Mouse (Mus musculus) neural tube, embryonic 12.5 days (tissue): Measurements from ENCODE around the gene Rxrb. TPM values are rescaled to one million over a fixed set of nuclear protein-coding genes. Genes with fewer than 3 reads are reported as not detected.

Experiments
- ATAC-seq: fragments of 200-750 bp; cut with Nextera tagmentation; 2 replicates; pipeline ENCODE4 v1.8.0; 2017; ENCODE audit warnings: low read depth, mild to moderate bottlenecking, moderate TSS enrichment, moderate library complexity; ENCODE audit not compliant: low FRiP score
- H3K27ac ChIP-seq: fragments of 300-500 bp; sonication (generic); 2 replicates; pipeline ENCODE4 v1.5.1; 2016
- H3K27me3 ChIP-seq: fragments of 300-500 bp; sonication (generic); replicated peaks from 2 replicates; pipeline ENCODE4 v1.6.1; 2016; ENCODE audit warnings: mild to moderate bottlenecking
- H3K36me3 ChIP-seq: fragments of 300-500 bp; sonication (generic); 2 replicates; pipeline ENCODE4 v1.6.1; 2016; ENCODE audit warnings: mild to moderate bottlenecking
- H3K4me1 ChIP-seq: fragments of 300-500 bp; sonication (generic); 2 replicates; pipeline ENCODE4 v1.6.1; 2016
- H3K4me2 ChIP-seq: fragments of 300-500 bp; sonication (generic); replicated peaks from 2 replicates; pipeline ENCODE4 v1.6.1; 2016; ENCODE audit warnings: mild to moderate bottlenecking
- H3K4me3 ChIP-seq: fragments of 300-500 bp; sonication (generic); 2 replicates; pipeline ENCODE4 v1.5.1; 2016
- H3K9ac ChIP-seq: fragments of 300-500 bp; sonication (generic); 2 replicates; pipeline ENCODE4 v1.6.1; 2016; ENCODE audit warnings: mild to moderate bottlenecking
- H3K9me3 ChIP-seq: fragments of 300-500 bp; sonication (generic); 2 replicates; pipeline ENCODE4 v1.6.1; 2016; ENCODE audit warnings: mild to moderate bottlenecking
- WGBS: fragments of 180-500 bp; shearing (Covaris S2); methylation state at CpG from one replicate; pipeline ENCODE4 v1.1.7; 2016; 5-methylcytosine and 5-hydroxymethylcytosine counted together
- polyA plus RNA-seq: library from polyadenylated mRNA; unstranded; fragments of >200 nt; fragmentation: Nextera tagmentation; extraction: Ambion mirVana; gene quantifications from 2 replicates; pipeline ENCODE4 v1.2.1, GENCODE M21; 2016

The Rxrb gene
- polyA plus RNA-seq, 1 experiment from 2014 or later = 69.1 TPM

- Histone ChIP-seq H3K4me3 (peak overlapping the region; percentile 61), H3K9ac (peak overlapping the region; percentile 96), H3K4me2 (peak overlapping the region; percentile 98), H3K9me3 (no peaks in the 10 kb centered on the region), H3K4me1 (peaks cover 67% of the 10 kb centered on the region), H3K27ac (peak overlapping the region; percentile 84), H3K27me3 (no peaks in the 10 kb centered on the region), H3K36me3 (peaks cover 32% of the 10 kb centered on the region)
- 3% methylated on average over 36 of the region's 36 CpGs for WGBS
- no peak for ATAC-seq
Measured at GRCm38 (mm10) chr17:34026917-34027655, 4.5 kb upstream of the Rxrb start.

- Histone ChIP-seq H3K27me3 (no peaks in the 10 kb centered on the region), H3K36me3 (peaks cover 26% of the 10 kb centered on the region), H3K4me2 (peak within 1 kb of the TSS; percentile 98), H3K4me3 (peak within 1 kb of the TSS; percentile 61), H3K9me3 (no peaks in the 10 kb centered on the region), H3K9ac (peak within 1 kb of the TSS; percentile 96), H3K4me1 (peaks cover 72% of the 10 kb centered on the region), H3K27ac (peak within 1 kb of the TSS; percentile 84)
- under 1% methylated on average over 45 of the region's 49 CpGs for WGBS
- peak; percentile 54 for ATAC-seq
Measured at GRCm38 (mm10) chr17:34027656-34028223, 3.9 kb upstream of the Rxrb start, which contains the start of gene H2-Ke6. TSS of gene H2-Ke6 (minus strand) at chr17:34028060.

- Histone ChIP-seq H3K4me2 (peak overlapping the region; percentile 98), H3K9ac (no peak overlapping the region), H3K36me3 (peaks cover 20% of the 10 kb centered on the region), H3K9me3 (no peaks in the 10 kb centered on the region), H3K4me1 (peaks cover 76% of the 10 kb centered on the region), H3K4me3 (0 out of 2 replicates have a peak overlapping the region, but pooled peaks have one; percentile 61), H3K27me3 (no peaks in the 10 kb centered on the region), H3K27ac (peak overlapping the region; percentile 33; the same call in 1 of the 2 replicates)
- WGBS = 49% methylated on average over 17 of the region's 17 CpGs
- no peak for ATAC-seq
Measured at GRCm38 (mm10) chr17:34028501-34029149, 3.0 kb upstream of the Rxrb start.

GRCm38 (mm10) chr17:34029150-34029889 lies 2.3 kb upstream of the Rxrb start:
- Histone ChIP-seq H3K4me1 (peaks cover 76% of the 10 kb centered on the region), H3K27ac (no peak overlapping the region)
- 88% methylated on average over 18 of the region's 18 CpGs for WGBS

GRCm38 (mm10) chr17:34029890-34030595 lies 1.6 kb upstream of the Rxrb start:
- 78% methylated on average over 21 of the region's 21 CpGs for WGBS
- peaks cover 31% of the 10 kb centered on the region for H3K36me3 ChIP-seq

More at GRCm38 (mm10) chr17:34029150-34029889, 2.3 kb upstream of the Rxrb start:
- Histone ChIP-seq H3K36me3 (peaks cover 25% of the 10 kb centered on the region), H3K9ac (peak overlapping the region; percentile 97; the same call in 1 of the 2 replicates), H3K4me2 (peak overlapping the region; percentile 98), H3K9me3 (no peaks in the 10 kb centered on the region), H3K4me3 (peak overlapping the region; percentile 94; the same call in 1 of the 2 replicates), H3K27me3 (no peaks in the 10 kb centered on the region)
- no peak for ATAC-seq

GRCm38 (mm10) chr17:34030861-34031326 lies 718 bp upstream of the Rxrb start:
- Histone ChIP-seq H3K4me1 (peaks cover 67% of the 10 kb centered on the region), H3K4me2 (peak overlapping the region; percentile 98), H3K9ac (peak overlapping the region; percentile 97), H3K27me3 (no peaks in the 10 kb centered on the region), H3K27ac (peak overlapping the region; percentile 96), H3K36me3 (peaks cover 39% of the 10 kb centered on the region), H3K9me3 (no peaks in the 10 kb centered on the region), H3K4me3 (peak overlapping the region; percentile 94)
- no peak for ATAC-seq
- 6% methylated on average over 20 of the region's 20 CpGs for WGBS

More at GRCm38 (mm10) chr17:34029890-34030595, 1.6 kb upstream of the Rxrb start:
- no peak overlapping the region for H3K27ac ChIP-seq
- H3K4me1 ChIP-seq = peaks cover 75% of the 10 kb centered on the region
- H3K27me3 ChIP-seq = no peaks in the 10 kb centered on the region
- H3K9ac ChIP-seq = peak overlapping the region; percentile 97
- H3K9me3 ChIP-seq = no peaks in the 10 kb centered on the region
- H3K4me3 ChIP-seq = peak overlapping the region; percentile 94
- no peak for ATAC-seq
- H3K4me2 ChIP-seq = peak overlapping the region; percentile 98

- under 1% methylated on average over 47 of the region's 48 CpGs for WGBS
- ATAC-seq = no peak
- peak overlapping the region; percentile 94 for H3K4me3 ChIP-seq
Measured at GRCm38 (mm10) chr17:34032174-34032632, 591 bp downstream of the Rxrb start.

GRCm38 (mm10) chr17:34032806-34033205 lies 1.2 kb downstream of the Rxrb start:
- no peaks in the 10 kb centered on the region for H3K9me3 ChIP-seq
- H3K27ac ChIP-seq = no peak overlapping the region; the same call in 1 of the 2 replicates
- H3K4me1 ChIP-seq = peaks cover 50% of the 10 kb centered on the region
- peaks cover 59% of the 10 kb centered on the region for H3K36me3 ChIP-seq
- WGBS = 56% methylated on average over 9 of the region's 9 CpGs
- peak overlapping the region; percentile 98 for H3K4me2 ChIP-seq
- H3K9ac ChIP-seq = peak overlapping the region; percentile 97
- peak overlapping the region; percentile 94 for H3K4me3 ChIP-seq
- H3K27me3 ChIP-seq = no peaks in the 10 kb centered on the region
- ATAC-seq = no peak

More at GRCm38 (mm10) chr17:34032174-34032632, 591 bp downstream of the Rxrb start:
- Histone ChIP-seq H3K9me3 (no peaks in the 10 kb centered on the region), H3K4me1 (peaks cover 54% of the 10 kb centered on the region), H3K27ac (peak overlapping the region; percentile 96), H3K4me2 (peak overlapping the region; percentile 98), H3K9ac (peak overlapping the region; percentile 97), H3K36me3 (peaks cover 53% of the 10 kb centered on the region), H3K27me3 (no peaks in the 10 kb centered on the region)

- Histone ChIP-seq H3K27me3 (no peaks in the 10 kb centered on the region), H3K4me3 (no peak overlapping the region), H3K9ac (no peak overlapping the region), H3K4me2 (peak overlapping the region; percentile 98), H3K9me3 (no peaks in the 10 kb centered on the region), H3K27ac (no peak overlapping the region), H3K36me3 (peaks cover 59% of the 10 kb centered on the region), H3K4me1 (peaks cover 50% of the 10 kb centered on the region)
- no peak for ATAC-seq
- 90% methylated on average over 9 of the region's 9 CpGs for WGBS
Measured at GRCm38 (mm10) chr17:34033441-34033840, 1.8 kb downstream of the Rxrb start.

GRCm38 (mm10) chr17:34034064-34034463 lies 2.5 kb downstream of the Rxrb start:
- 0 out of 2 replicates have a peak overlapping the region, but pooled peaks have one; percentile 3 for H3K4me2 ChIP-seq
- no peak overlapping the region for H3K27ac ChIP-seq
- WGBS = 76% methylated on average over 10 of the region's 10 CpGs
- no peak overlapping the region for H3K9ac ChIP-seq
- no peak for ATAC-seq
- peaks cover 50% of the 10 kb centered on the region for H3K4me1 ChIP-seq
- peaks cover 53% of the 10 kb centered on the region for H3K36me3 ChIP-seq
- no peaks in the 10 kb centered on the region for H3K9me3 ChIP-seq
- no peaks in the 10 kb centered on the region for H3K27me3 ChIP-seq
- no peak overlapping the region for H3K4me3 ChIP-seq

- Histone ChIP-seq H3K27me3 (no peaks in the 10 kb centered on the region), H3K36me3 (peaks cover 42% of the 10 kb centered on the region), H3K4me2 (no peak overlapping the region), H3K4me3 (no peak overlapping the region), H3K9me3 (no peaks in the 10 kb centered on the region), H3K27ac (no peak overlapping the region), H3K4me1 (peaks cover 48% of the 10 kb centered on the region), H3K9ac (no peak overlapping the region)
- 92% methylated on average over 9 of the region's 9 CpGs for WGBS
- no peak for ATAC-seq
Measured at GRCm38 (mm10) chr17:34035517-34035916, 3.9 kb downstream of the Rxrb start.
